Mouse (Mus musculus) heart, embryonic 14.5 days (tissue): ENCODE measurements at regions not wholly inside any gene's neighbourhood (a gene's known extent, or its start where the extent isn't known, plus 50 kb on each side); places are given as distances from the start of the nearest gene placed in this dataset.

ENCODE experiments used
- ATAC-seq: fragments of 200-750 bp; cut with Nextera tagmentation; 2 replicates; pipeline ENCODE4 v1.8.0; 2017; ENCODE audit warnings: low read depth, moderate TSS enrichment; ENCODE audit not compliant: insufficient number of reproducible peaks, insufficient read depth, low FRiP score
- H3K27ac ChIP-seq, 2 experiments: fragments of 200-500 bp in 1 of 2; fragments of 300-500 bp in 1 of 2; sonication (generic) in 1 of 2; replicated peaks in 1 of 2; 2 replicates each; pipeline ENCODE4 v1.5.1; 2012 to 2014; ENCODE audit warnings: low read depth in 2 of 2, low read length in 2 of 2, control low read depth in 1 of 2, mild to moderate bottlenecking in 1 of 2, mixed read lengths in 1 of 2; ENCODE audit not compliant: control insufficient read depth in 1 of 2, insufficient read depth in 1 of 2
- H3K27me3 ChIP-seq: fragments of 300-500 bp; sonication (generic); 2 replicates; pipeline ENCODE4 v1.6.1; 2014; ENCODE audit warnings: mild to moderate bottlenecking, low read length, control low read depth; ENCODE audit not compliant: control insufficient read depth, insufficient read depth
- H3K36me3 ChIP-seq: fragments of 300-500 bp; sonication (generic); 2 replicates; pipeline ENCODE4 v1.6.1; 2014; ENCODE audit warnings: mild to moderate bottlenecking, control low read depth, low read length, mixed read lengths; ENCODE audit not compliant: control insufficient read depth, insufficient read depth
- H3K4me1 ChIP-seq, 2 experiments: fragments of 200-500 bp in 1 of 2; fragments of 300-500 bp in 1 of 2; sonication (generic) in 1 of 2; 2 replicates each; pipeline ENCODE4 v1.6.1; 2012 to 2014; ENCODE audit warnings: low read length in 2 of 2, control low read depth in 1 of 2, mixed read lengths in 1 of 2; ENCODE audit not compliant: control insufficient read depth in 2 of 2, insufficient read depth in 2 of 2
- H3K4me2 ChIP-seq: fragments of 300-500 bp; sonication (generic); 2 replicates; pipeline ENCODE4 v1.6.1; 2014; ENCODE audit warnings: mild to moderate bottlenecking, low read length
- H3K4me3 ChIP-seq, 2 experiments: fragments of 200-500 bp in 1 of 2; fragments of 300-500 bp in 1 of 2; sonication (generic) in 1 of 2; 2 replicates each; pipeline ENCODE4 v1.5.1; 2012 to 2014; ENCODE audit warnings: low read length in 2 of 2, mild to moderate bottlenecking in 2 of 2, control low read depth in 1 of 2, low read depth in 1 of 2, moderate library complexity in 1 of 2; ENCODE audit not compliant: control insufficient read depth in 1 of 2, insufficient read depth in 1 of 2
- H3K9ac ChIP-seq: fragments of 300-500 bp; sonication (generic); 2 replicates; pipeline ENCODE4 v1.6.1; 2014; ENCODE audit warnings: mild to moderate bottlenecking, low read length
- H3K9me3 ChIP-seq: fragments of 300-500 bp; sonication (generic); 2 replicates; pipeline ENCODE4 v1.6.1; 2016; ENCODE audit warnings: low read length, control low read depth; ENCODE audit not compliant: control insufficient read depth
- WGBS: fragments of 180-500 bp; shearing (Covaris S2); extraction: QIAGEN DNeasy Blood & Tissue Kit; methylation state at CpG from one replicate; pipeline ENCODE4 v1.1.7; 2014; 5-methylcytosine and 5-hydroxymethylcytosine counted together

- 64% methylated on average over 4 of the region's 4 CpGs for WGBS
- Histone ChIP-seq H3K9me3 (0 out of 2 replicates have a peak, but pooled peaks cover 4% of the 10 kb centered on the region), H3K27me3 (no peaks in the 10 kb centered on the region), H3K9ac (no peak overlapping the region), H3K4me2 (no peak overlapping the region), H3K27ac (no peak overlapping the region), H3K4me3 (no peak overlapping the region), H3K4me1 (peaks cover 0 to 1% of the 10 kb centered on the region in 2 experiments; a peak in 1 of 4 replicates), H3K36me3 (no peaks in the 10 kb centered on the region)
- no peak for ATAC-seq
Measured at GRCm38 (mm10) chr19:27142181-27142580, 74.1 kb upstream of the Vldlr start.

- ATAC-seq: 0 out of 2 replicates have a peak, but pooled peaks have one; percentile 54
- no peak overlapping the region for H3K27ac ChIP-seq
- no peaks in the 10 kb centered on the region for H3K27me3 ChIP-seq
- H3K36me3 ChIP-seq: no peaks in the 10 kb centered on the region
- H3K4me1 ChIP-seq: peaks cover 4 to 10% of the 10 kb centered on the region in 2 experiments; a peak in 2 of 4 replicates
- H3K4me2 ChIP-seq: no peak overlapping the region
- WGBS: 45% methylated on average over 12 of the region's 12 CpGs
- no peak overlapping the region for H3K4me3 ChIP-seq
- H3K9ac ChIP-seq: no peak overlapping the region
- 0 out of 2 replicates have a peak, but pooled peaks cover 1% of the 10 kb centered on the region for H3K9me3 ChIP-seq
Measured at GRCm38 (mm10) chr19:27147404-27147803, 68.9 kb upstream of the Vldlr start.

- Histone ChIP-seq H3K4me2 (no peak overlapping the region), H3K27ac (peak overlapping the region in 1 of 2 experiments; percentile 31; a peak in 1 of 4 replicates), H3K9ac (no peak overlapping the region), H3K9me3 (no peaks in the 10 kb centered on the region), H3K4me3 (no peak overlapping the region), H3K36me3 (no peaks in the 10 kb centered on the region), H3K27me3 (no peaks in the 10 kb centered on the region), H3K4me1 (peaks cover 4 to 10% of the 10 kb centered on the region in 2 experiments; a peak in 2 of 4 replicates)
- no peak for ATAC-seq
- WGBS: 72% methylated on average over 5 of the region's 5 CpGs
Measured at GRCm38 (mm10) chr19:27148330-27148729, 68.0 kb upstream of the Vldlr start.

- Histone ChIP-seq H3K9ac (no peak overlapping the region), H3K4me3 (no peak overlapping the region), H3K27ac (peak overlapping the region in 1 of 2 experiments; percentile 41; a peak in 1 of 4 replicates), H3K9me3 (no peaks in the 10 kb centered on the region), H3K36me3 (no peaks in the 10 kb centered on the region), H3K4me1 (peaks cover 4 to 10% of the 10 kb centered on the region in 2 experiments; a peak in 2 of 4 replicates), H3K4me2 (no peak overlapping the region), H3K27me3 (no peaks in the 10 kb centered on the region)
- WGBS: 42% methylated on average over 4 of the region's 4 CpGs
- ATAC-seq: no peak
Measured at GRCm38 (mm10) chr19:27149567-27149966, 66.7 kb upstream of the Vldlr start.

GRCm38 (mm10) chr19:27161933-27162332, 54.4 kb upstream of the Vldlr start:
- ATAC-seq: no peak
- WGBS: 41% methylated on average over 4 of the region's 4 CpGs
- peaks cover 4% of the 10 kb centered on the region; the same call in 1 of the 2 replicates for H3K9me3 ChIP-seq

More at GRCm38 (mm10) chr19:27161933-27162332, 54.4 kb upstream of the Vldlr start:
- Histone ChIP-seq H3K9ac (no peak overlapping the region), H3K4me2 (no peak overlapping the region), H3K4me3 (no peak overlapping the region), H3K4me1 (no peaks in the 10 kb centered on the region), H3K27me3 (no peaks in the 10 kb centered on the region), H3K36me3 (no peaks in the 10 kb centered on the region), H3K27ac (no peak overlapping the region)
